Mouse (Mus musculus): Measurements from ENCODE around the gene Mrpl23.

Gene Mrpl23

GRCm38 (mm10) chr7:142520331-142520730 is 12.2 kb upstream of the Mrpl23 start:
- in situ Hi-C loops (cut with MboI) = no loop called here

- in situ Hi-C loops (cut with MboI) = no loop called here
These were observed 10.1 kb upstream of the Mrpl23 start for GRCm38 (mm10) chr7:142522352-142522751.

GRCm38 (mm10) chr7:142523200-142523990 is 9.1 kb upstream of the Mrpl23 start:
- in situ Hi-C loops (cut with MboI) = no loop called here

DNA sequence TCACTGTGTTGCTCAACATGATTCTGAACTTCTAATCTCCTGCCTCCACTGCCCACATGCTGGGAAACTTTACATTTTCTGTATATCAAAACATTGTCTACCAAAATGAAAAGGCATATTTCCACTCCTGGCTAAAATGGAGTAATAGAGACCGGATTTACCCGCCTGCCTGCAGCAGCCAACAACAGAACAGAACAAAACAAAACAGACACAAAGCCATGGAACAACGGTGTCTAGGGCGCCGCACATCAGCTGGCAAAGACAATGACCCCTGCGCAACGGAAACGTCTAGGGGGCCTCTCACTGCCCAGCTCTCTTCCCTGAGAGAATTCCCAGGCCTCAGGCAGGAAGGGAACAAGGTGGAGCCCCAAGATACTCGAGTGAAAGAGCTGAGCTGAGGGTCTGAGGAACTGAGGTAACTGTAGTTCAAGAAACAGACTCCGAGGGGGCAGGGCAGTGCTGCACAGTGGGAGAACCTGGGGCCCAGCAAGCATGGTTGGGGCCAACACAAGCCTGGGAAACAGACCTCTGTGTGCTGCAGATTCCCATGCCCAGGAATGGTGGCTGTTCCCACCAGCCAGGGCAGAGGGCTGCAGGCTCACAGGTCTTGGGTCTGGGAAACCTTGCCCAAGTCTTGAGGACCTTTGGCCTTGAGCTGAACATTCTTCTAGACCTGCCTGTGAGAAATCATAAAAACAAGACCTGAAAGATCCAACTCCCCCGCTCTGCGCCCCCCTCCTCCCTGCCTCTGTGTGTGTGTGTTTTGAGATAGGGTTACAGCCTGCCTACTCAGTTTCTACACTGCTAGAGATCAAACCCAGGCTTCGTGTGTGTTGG is 6.9 kb upstream of the Mrpl23 start:
- in situ Hi-C loops (cut with MboI) = loop anchor here (5.0 kb wide), 1 partner anchor 78 kb away; no protein-coding TSS in a partner anchor

DNA sequence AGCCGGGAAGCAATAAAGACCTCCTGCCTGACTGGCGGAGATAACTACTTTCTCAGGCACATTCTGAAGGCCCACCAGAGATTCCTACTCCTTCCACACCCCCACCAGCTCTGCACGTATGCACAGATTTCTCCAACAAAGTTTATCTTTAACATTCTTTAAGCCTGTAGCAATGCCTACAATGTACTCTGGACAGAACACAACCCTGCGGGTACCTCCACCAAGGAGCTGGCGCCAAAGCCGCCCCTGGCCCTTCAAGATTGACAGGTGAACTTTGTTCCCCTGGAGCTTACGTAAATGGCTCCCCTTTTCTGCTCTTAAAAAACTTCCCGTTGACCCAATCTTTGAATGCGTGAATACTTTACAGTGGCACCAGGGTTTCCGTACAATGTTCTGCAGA is 3.1 kb upstream of the Mrpl23 start:
- in situ Hi-C loops (cut with MboI) = loop anchor here (5.0 kb wide), 1 partner anchor 82 kb away; no protein-coding TSS in a partner anchor

GRCm38 (mm10) chr7:142531973-142532521 is 439 bp upstream of the Mrpl23 start:
- in situ Hi-C loops (cut with MboI) = no loop called here

DNA sequence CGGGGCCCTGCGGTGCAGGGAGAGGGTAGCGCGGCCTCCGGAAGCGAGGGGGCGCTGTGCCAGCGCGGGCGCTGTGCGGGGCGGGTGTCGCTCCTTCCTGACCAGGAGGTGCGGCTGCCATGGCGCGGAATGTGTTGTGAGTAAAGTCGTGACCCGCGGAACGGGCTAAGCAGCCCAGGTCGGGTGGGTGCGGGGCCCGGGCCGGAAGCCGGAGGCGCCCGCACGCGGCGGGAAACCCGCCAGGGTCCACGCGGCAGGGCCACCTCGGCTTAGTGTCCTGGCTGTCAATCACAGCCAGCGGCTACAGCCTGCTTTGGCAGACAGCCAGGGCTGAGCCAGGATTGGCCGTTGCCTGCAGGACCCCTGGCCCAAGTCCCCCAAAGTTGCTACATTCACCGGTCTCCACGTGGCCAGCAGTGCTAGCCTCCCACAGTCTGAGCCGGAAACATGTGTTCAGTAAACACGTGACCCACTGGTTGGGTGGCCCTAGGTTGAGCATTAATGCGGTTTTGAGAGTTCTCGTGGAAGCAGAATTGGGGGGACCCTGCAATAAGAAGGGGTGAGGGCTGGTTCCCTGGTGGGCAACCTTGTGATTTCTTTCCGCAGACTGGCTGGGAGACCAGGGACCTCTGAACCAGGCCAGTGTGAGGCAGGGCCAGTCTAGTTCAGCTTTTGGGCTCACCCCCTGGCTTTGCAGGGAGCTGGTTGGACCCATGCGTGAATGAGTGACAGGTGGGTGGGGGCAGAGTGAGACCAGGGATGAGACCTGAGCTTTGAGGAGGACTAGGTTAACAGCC is 771 bp downstream of the Mrpl23 start:
- in situ Hi-C loops (cut with MboI) = no loop called here

GRCm38 (mm10) chr7:142535116-142535515 is 2.6 kb downstream of the Mrpl23 start:
- in situ Hi-C loops (cut with MboI) = no loop called here

DNA sequence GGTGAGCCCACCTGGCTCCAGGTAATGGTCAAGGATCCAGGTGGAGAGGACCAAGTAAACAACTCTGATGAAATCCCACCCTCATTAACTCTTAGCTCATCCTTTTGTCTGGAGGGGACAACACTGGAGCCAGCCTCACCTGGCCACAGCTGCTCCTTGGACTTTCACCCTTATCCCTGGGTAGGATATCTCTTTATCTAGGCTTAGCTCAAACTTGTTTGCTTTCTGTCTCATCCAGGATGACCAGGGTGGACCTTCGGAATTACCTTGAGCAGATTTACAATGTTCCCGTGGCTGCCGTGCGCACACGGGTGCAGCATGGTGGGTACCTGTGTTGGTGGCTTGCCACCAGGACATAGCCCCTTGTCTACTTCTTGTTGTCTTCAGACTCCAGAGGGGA is 3.3 kb downstream of the Mrpl23 start:
- in situ Hi-C loops (cut with MboI) = no loop called here

- in situ Hi-C loops (cut with MboI) = no loop called here
These were observed 4.7 kb downstream of the Mrpl23 start for GRCm38 (mm10) chr7:142537181-142537580.

DNA sequence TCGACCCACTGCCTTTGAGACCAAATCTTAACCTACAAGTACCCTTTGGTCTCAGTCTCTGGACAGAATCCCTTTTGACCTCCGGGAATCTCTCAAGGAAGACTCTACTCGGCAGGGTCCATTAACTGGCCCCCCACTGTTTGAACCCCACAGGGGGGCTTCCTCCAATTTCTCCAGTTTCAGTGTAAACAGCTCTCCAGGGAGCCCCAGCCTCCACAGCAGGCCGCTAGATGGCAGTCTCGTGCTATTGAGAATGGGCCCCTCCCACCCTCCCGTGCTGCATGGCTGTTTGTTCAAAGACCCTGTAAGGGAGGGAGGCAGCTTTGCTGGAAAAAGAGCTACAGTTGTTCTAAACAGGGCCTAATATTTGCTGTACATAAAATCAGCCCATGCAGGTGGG is 5.4 kb downstream of the Mrpl23 start:
- in situ Hi-C loops (cut with MboI) = no loop called here

- in situ Hi-C loops (cut with MboI) = no loop called here
These were observed 5.8 kb downstream of the Mrpl23 start for GRCm38 (mm10) chr7:142538291-142538690.

GRCm38 (mm10) chr7:142538766-142539165 is 6.3 kb downstream of the Mrpl23 start:
- in situ Hi-C loops (cut with MboI) = no loop called here

DNA sequence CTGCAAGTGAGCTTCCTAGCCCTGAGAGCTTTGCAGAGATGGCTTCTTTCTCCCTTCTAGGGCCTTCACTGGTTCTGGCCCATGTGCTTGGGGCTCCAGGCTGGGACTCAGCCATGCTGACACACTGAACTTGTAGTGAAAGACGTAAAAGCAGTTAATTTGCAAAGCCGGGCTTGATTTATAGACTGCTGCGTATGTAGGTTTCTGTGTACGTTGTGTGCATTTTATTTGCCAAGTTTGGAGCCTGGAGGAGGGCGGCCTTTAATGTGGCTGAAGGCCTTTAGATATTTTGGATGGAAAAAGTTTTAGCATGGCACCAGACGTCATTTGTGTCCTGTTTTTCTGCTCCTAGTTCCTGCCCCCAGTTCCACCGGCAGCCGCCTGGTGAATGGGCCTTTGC is 7.3 kb downstream of the Mrpl23 start:
- in situ Hi-C loops (cut with MboI) = no loop called here

GRCm38 (mm10) chr7:142542771-142543303 is 10.4 kb downstream of the Mrpl23 start:
- in situ Hi-C loops (cut with MboI) = no loop called here

DNA sequence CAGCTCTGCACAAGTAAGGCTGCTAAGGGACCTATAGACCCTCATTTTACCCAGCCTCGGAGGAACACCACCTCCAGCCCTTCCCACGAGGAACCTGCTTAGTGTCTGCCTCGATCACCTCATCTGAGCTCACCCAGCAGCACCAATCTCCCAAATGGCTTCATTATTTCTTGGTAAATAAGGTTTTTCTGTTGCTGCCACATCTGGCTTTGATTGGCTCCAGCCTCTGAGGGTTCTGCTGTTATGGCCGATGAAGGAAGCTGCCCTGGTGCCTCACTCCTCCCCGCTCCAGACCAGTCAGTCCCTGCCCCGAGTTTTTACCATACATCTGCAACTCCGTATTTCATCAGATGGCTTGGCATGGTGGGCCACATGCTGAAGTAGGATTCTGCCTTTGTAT is 13.5 kb downstream of the Mrpl23 start:
- in situ Hi-C loops (cut with MboI) = no loop called here

DNA sequence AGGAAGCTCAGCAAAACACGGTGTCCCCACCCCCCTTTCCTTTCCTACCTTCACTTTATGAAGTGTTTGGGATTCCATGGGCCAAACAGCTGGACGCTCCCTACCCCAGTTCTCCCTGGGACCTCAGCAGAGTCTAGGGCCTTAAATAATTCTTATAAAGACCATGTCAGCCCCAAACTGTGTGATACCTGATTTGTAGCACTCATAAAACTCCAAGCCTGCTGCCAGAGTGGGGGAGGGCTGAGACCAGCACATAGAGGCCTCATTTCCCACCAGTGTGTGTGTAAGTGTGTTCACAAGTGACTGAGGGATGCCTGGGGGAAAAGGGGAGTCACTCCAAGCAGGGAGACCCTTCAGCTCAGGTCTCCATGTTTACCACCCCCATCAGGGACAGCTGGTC is 15.4 kb downstream of the Mrpl23 start:
- in situ Hi-C loops (cut with MboI) = no loop called here

GRCm38 (mm10) chr7:142548706-142549105 is 16.2 kb downstream of the Mrpl23 start:
- in situ Hi-C loops (cut with MboI) = no loop called here

DNA sequence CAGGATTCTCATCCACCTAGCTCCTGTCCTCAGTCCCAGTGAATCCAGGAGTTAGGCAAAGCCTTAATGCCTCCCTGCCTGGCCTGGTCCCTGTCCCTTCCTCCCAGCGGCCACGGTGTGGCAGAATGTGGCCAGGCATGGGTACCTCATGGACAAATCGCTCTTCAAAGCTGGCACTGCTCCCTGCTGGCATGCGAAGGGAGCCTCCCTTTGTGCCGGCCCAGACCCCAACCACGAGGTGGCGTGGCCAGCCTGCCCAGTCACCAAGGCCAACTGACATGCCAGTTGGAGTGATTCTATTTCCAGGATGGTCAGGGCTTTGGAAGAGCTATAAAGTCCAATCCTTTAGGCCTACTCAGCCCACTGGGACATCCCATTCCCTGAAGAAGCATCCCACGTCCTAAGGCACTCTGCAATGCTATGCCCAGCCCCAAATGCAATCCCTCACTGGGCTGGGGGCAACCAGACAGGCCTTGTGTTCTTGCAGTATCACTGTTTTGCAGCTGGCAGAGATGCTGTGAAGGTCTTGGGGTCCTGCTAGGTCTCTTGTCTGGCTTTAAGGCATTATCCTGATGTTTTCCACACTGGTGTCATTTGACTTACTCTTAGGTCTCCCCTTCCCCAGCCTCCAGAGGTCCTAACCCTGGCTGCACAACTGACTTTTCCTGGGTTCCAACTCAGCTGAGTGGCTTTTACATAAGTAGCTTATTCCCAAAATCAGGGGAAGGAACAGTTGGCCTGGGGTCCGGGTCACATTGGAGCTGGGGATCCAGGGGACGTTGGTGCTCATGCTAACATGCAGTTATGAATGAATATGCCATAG is 17.7 kb downstream of the Mrpl23 start:
- in situ Hi-C loops (cut with MboI) = no loop called here

DNA sequence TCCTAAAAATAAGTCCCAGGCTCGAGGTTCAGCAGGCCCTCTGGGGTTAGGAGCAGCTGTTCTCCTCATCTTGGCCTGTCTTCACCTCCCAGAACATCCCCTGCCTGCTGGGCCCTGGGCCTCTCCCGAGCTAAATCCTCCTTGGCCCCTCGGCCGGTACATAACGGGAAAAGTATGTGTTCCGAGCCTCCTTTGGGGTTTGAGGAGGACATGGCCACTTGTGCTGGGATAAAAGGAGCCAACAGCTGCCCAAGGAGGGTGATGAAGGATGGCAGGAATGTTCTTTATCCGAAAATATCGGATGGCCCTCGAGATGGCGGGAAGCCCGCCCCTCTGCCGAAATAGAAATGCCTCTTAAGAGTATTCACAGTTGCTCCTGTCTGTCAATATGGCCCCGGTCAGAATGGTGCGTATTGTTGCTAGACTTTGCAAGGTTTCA is 18.5 kb downstream of the Mrpl23 start:
- in situ Hi-C loops (cut with MboI) = no loop called here

- in situ Hi-C loops (cut with MboI) = no loop called here
These were observed 19.2 kb downstream of the Mrpl23 start for GRCm38 (mm10) chr7:142551691-142552090.

Measured in mature B cell (primary cell).